Mouse (Mus musculus): ENCODE results near the gene Hhat.

DNA sequence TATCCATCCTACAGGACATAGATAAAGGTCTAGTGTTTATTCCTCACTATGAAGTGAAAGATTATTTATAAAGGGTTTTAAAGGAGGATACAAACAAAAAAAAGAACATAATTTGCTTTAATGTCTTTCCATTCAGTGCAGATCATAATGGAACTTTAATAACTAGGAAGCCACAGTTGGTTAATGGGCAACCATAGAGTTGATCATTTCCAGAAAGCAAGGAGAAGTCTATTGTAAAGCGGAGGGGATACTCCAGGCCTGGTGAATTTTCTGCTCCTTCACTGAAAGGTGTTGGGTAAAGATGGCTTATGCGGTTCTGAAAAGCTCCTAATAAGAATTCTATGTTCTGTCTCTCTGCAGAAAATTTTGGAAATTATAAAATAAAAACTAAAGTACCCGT, 169.8 kb downstream of the Hhat start:
- TF ChIP-seq CTCF (IDR thresholded peaks at IDR 0.05; ENCODE audit: low read depth, low read length) (no peak), GATA1 (IDR thresholded peaks at IDR 0.05; ENCODE audit: borderline replicate concordance, low read length) (no peak), POLR2AphosphoS5 (IDR thresholded peaks at IDR 0.05; ENCODE audit: insufficient replicate concordance, low read depth, low read length) (no peak)

Data from G1E (cell line).